Mouse (Mus musculus): ENCODE data around the gene Ovol2.

DNA sequence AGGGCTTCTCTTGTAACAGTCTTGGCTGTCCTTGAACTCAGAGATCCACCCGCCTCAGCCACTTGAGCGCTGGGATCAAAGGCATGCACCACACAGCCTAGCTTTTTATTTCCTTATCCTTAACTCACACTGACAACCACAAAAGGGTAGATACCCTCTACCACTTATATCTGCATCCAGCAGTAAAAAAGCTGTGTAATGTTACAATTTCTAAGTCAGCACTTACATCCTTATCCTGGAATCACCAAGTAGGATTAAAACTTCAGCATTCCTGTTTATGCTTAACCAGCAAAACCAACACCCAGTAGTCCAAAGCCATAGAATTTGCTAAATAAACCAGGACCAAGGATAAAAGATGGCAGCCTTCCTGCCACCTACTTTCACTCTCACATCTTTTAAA, 69.1 kb downstream of the Ovol2 start:
- TF ChIP-seq CTCF (IDR thresholded peaks at IDR 0.05; ENCODE audit: low read depth), result no peak
- no peak for TF ChIP-seq EP300 (IDR thresholded peaks at IDR 0.05; ENCODE audit: low read depth)
